Mouse (Mus musculus) neural tube, embryonic 10.5 days (tissue): ENCODE data around the gene Trim52.
"Not testable (repeated sequence)": the region's sequence is repeated elsewhere in the genome, so short reads cannot be mapped to it uniquely, and the experiment has no call there.

ENCODE experiments used
- DNase-seq: peaks from one replicate; pipeline ENCODE4 v3.0.0-alpha.2; 2017; ENCODE audit warnings: low spot score; ENCODE audit errors: extremely low spot score

The Trim52 gene

GRCm38 (mm10) chr14:106105980-106106379, at the start of gene Trim52:
Gene Trim52, plus strand, starts transcription at chr14:106106198.
- no peak for DNase-seq

GRCm38 (mm10) chr14:106072608-106073007, 33.4 kb upstream of the Trim52 start:
- DNase-seq = no peak

- DNase-seq = no peak
Measured at GRCm38 (mm10) chr14:106075181-106076064, 30.6 kb upstream of the Trim52 start.

GRCm38 (mm10) chr14:106088480-106089037, 17.4 kb upstream of the Trim52 start:
- DNase-seq = no peak

GRCm38 (mm10) chr14:106096816-106097215, 9.2 kb upstream of the Trim52 start:
- DNase-seq = no peak

- no peak for DNase-seq
Measured at GRCm38 (mm10) chr14:106100858-106101257, 5.1 kb upstream of the Trim52 start.

GRCm38 (mm10) chr14:106106425-106106824, 427 bp downstream of the Trim52 start:
- no peak for DNase-seq

GRCm38 (mm10) chr14:106119371-106119770, 13.4 kb downstream of the Trim52 start:
- DNase-seq = no peak

- no peak for DNase-seq
Measured at GRCm38 (mm10) chr14:106136272-106136671, 30.3 kb downstream of the Trim52 start.

GRCm38 (mm10) chr14:106151188-106151587, 45.2 kb downstream of the Trim52 start:
- no peak for DNase-seq

GRCm38 (mm10) chr14:106154879-106155576, 49.0 kb downstream of the Trim52 start:
- no peak for DNase-seq

- no peak for DNase-seq
Measured at GRCm38 (mm10) chr14:106156533-106156932, 50.5 kb downstream of the Trim52 start.

- no peak for DNase-seq
Measured at GRCm38 (mm10) chr14:106162331-106162730, 56.3 kb downstream of the Trim52 start.

- DNase-seq = no peak
Measured at GRCm38 (mm10) chr14:106163196-106163595, 57.2 kb downstream of the Trim52 start.

GRCm38 (mm10) chr14:106163933-106164332, 57.9 kb downstream of the Trim52 start:
- not testable (repeated sequence) for DNase-seq

- no peak for DNase-seq
Measured at GRCm38 (mm10) chr14:106176879-106177278, 70.9 kb downstream of the Trim52 start.

- no peak for DNase-seq
Measured at GRCm38 (mm10) chr14:106178245-106178644, 72.2 kb downstream of the Trim52 start.

- no peak for DNase-seq
Measured at GRCm38 (mm10) chr14:106179102-106179727, 73.2 kb downstream of the Trim52 start.

GRCm38 (mm10) chr14:106179728-106180125, 73.7 kb downstream of the Trim52 start:
- no peak for DNase-seq

- no peak for DNase-seq
Measured at GRCm38 (mm10) chr14:106180616-106181015, 74.6 kb downstream of the Trim52 start.

- DNase-seq = no peak
Measured at GRCm38 (mm10) chr14:106183985-106184384, 78.0 kb downstream of the Trim52 start.
